Mouse (Mus musculus): ENCODE measurements around the gene Rel.

- TF ChIP-seq CTCF (IDR thresholded peaks at IDR 0.05; ENCODE audit: control insufficient read depth, insufficient read depth, insufficient replicate concordance, low read depth, low read length), result no peak
- TF ChIP-seq POLR2A (IDR thresholded peaks at IDR 0.05; ENCODE audit: control insufficient read depth, low read depth, low read length), result no peak
These were observed 42.6 kb downstream of the Rel start for GRCm38 (mm10) chr11:23728186-23728585.

All from testis, adult 2 months (tissue).